Mouse (Mus musculus): ENCODE results near the gene Iqschfp.

Iqschfp gene

DNA sequence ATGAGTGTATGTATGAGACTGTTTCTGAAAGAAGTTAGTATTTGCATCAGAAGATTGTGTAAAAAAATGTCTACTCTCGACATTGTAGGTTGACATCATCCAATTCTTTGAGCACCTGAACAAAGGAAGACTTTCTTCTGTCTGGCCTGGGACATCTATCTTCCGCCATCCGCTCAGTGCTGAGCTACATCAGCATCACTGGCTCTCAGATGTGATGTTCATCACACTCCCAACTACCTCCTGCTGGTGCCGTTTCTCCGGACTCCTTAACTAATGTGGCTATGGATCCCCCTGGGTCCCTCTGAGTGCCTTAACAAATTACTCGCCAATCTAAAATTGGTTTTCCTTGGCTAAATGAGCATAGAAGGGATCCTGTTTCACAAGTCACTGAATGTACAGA lies 772.3 kb downstream of the Iqschfp start:
- no peak for DNase-seq

DNA sequence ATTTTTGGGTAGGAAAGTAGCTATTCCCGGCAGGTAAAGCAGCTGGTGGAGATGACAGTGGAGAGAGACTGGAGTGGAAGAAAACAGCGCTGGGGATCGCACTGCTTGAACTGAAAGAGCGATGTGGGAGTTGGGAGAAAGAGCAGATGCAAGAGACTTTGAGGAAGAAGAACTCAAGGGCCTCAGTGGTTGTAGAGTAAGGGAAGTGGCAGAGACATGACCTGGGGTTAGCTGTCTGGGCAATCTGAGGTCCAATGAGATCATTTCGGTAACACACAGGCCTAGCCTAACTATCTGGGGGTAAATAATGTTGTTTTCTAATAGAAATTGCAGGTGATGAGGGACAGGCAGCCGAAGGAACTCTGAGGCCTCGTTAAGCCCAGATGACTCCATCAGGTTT lies 774.3 kb downstream of the Iqschfp start:
- DNase-seq = no peak

DNA sequence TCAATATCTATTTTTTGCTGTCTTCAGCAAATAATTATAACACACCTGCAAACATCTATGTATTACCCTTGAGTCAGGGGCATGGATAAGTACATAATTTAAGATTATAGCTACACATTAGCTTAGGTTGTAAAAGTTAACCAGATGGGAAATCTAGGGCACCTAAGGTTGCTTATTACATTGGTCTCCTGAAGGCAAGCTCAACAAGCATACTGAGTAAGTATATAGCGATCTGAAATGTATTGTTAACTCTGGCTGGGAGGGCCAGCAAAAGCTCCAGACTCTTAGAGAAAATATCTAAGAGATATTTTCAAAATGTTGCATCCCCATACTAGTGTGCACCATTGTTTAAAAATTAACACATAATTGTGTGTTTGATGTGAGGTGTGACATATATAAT lies 775.8 kb downstream of the Iqschfp start:
- no peak for DNase-seq

DNA sequence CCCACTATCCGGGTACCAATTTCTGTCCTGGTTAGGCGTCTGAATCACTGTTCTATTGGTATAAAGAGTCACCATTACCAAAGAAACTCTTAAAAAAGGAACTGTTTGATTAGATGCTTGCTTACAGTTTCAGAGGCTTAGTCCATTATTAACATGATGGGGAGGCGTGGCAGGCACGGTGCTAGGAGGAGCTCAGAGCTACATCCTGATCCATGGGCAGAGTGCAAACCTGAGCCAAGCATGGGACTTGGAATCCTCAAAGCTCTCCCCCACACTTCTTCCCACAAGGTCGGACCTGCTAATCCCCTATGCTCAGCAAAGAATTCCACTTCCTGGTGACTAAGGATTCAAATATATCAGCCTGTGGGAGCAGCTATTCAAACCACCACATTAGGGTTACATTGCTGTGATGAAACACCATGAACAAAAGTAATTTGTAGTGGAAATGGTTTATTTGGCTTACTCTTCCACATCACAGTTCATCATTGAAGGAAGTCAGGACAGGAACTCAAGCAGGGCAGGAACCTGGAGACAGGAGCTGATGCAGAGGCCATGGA lies 777.5 kb downstream of the Iqschfp start:
- no peak for DNase-seq

DNA sequence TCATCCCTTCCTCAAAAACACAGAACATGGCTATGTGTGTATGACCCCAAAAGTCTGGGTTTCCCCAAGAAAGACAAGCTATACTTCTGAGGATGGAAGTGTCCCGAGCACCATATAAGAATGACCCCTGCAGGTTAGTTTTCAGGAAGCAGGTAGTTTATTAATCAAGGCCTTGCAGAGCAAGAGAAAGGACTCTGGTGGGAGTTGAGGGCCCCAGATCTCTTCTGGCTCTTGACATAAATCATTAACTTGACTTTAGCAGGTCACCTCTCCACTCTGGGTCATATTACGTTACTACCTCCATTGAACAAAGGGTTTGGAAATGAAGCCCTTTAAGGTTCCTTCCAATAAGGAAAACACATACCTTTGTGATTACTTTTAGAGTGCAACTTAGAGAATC lies 782.7 kb downstream of the Iqschfp start:
- no peak for DNase-seq

DNA sequence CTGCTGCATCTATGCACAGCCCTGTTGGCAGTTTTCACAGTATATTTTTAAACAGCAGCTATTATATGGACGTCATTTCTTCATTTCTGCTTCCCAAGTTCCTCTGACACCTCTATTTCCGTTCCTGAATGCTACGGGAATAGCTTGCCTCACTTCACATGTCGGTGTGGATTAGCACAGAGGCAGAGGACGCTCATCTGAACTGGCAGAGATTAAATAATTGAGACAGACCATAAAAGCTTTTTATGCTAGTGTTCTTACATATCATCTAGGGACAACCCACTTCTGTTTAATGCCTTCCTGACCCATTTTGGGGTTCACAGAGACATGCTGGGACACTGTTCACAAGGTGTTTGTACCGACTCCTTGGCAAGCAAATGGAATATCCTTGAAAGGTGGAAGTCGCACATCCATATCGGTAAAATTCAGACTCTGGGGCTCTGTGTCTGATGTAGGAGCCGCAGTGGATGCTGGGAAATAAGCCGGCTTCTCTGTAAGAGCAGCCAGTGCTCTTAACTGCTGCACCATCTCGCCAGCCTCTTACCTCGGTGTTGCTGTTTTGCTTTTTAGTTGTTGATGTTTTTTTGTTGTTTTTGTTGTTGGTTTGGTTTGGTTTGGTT lies 783.3 kb downstream of the Iqschfp start:
- no peak for DNase-seq

Data from embryo, embryonic 11 days (tissue).